Mouse (Mus musculus) thymus, adult 2 months (tissue): ENCODE data around the gene Osbpl10. TPM values are rescaled to one million over a fixed set of nuclear protein-coding genes. Genes with fewer than 3 reads are reported as not detected.

ENCODE experiments used
- DNase-seq: peaks from one replicate; pipeline ENCODE4 v3.0.0; 2021
- H3K27ac ChIP-seq: fragments of 200-500 bp; 2 replicates; pipeline ENCODE4 v1.5.1; 2012; ENCODE audit warnings: low read length, control low read depth; ENCODE audit not compliant: control insufficient read depth, insufficient read depth
- H3K27me3 ChIP-seq: fragments of 200-500 bp; 2 replicates; pipeline ENCODE4 v1.6.1; 2012; ENCODE audit warnings: mild to moderate bottlenecking, low read length, moderate library complexity, mixed read lengths; ENCODE audit not compliant: control insufficient read depth, insufficient read depth
- H3K36me3 ChIP-seq: fragments of 200-500 bp; 2 replicates; pipeline ENCODE4 v1.6.1; 2012; ENCODE audit warnings: mild to moderate bottlenecking, low read length, moderate library complexity; ENCODE audit not compliant: control insufficient read depth, insufficient read depth
- H3K4me1 ChIP-seq: fragments of 200-500 bp; replicated peaks from 2 replicates; pipeline ENCODE4 v1.6.1; 2012; ENCODE audit warnings: low read length; ENCODE audit not compliant: control insufficient read depth, insufficient read depth
- H3K4me3 ChIP-seq: fragments of 200-500 bp; 2 replicates; pipeline ENCODE4 v1.5.1; 2012; ENCODE audit warnings: mild to moderate bottlenecking, low read length, control low read depth, moderate library complexity; ENCODE audit not compliant: control insufficient read depth, insufficient read depth
- CTCF ChIP-seq: fragments of 200-500 bp; IDR thresholded peaks from 2 replicates; pipeline ENCODE4 v1.5.1; 2012; ENCODE audit warnings: mild to moderate bottlenecking, control low read depth, low read length, moderate library complexity, borderline replicate concordance; ENCODE audit not compliant: control insufficient read depth, poor library complexity, insufficient read depth; ENCODE audit errors: extremely low read depth
- POLR2A ChIP-seq: fragments of 200-500 bp; IDR thresholded peaks from 2 replicates; pipeline ENCODE4 v1.6.1; 2012; ENCODE audit warnings: mild to moderate bottlenecking, low read length, control low read depth, moderate library complexity; ENCODE audit not compliant: control insufficient read depth, poor library complexity, insufficient read depth; ENCODE audit errors: extremely low read depth
- WGBS: fragments of 180-500 bp; shearing (Covaris S2); methylation state at CpG from one replicate; pipeline ENCODE4 v1.1.7; 2018; 5-methylcytosine and 5-hydroxymethylcytosine counted together
- polyA plus RNA-seq: library from polyadenylated mRNA; depleted of rRNA; stranded (reverse); fragments of >200 nt; gene quantifications from 2 replicates; pipeline ENCODE4 v1.2.3, GENCODE M21; 2012

The Osbpl10 gene
- polyA plus RNA-seq, 1 experiment = 10.3 TPM

- TF ChIP-seq POLR2A (no peak), CTCF (no peak)
- no peak overlapping the region for H3K27ac ChIP-seq
- no peak for DNase-seq
- H3K4me3 ChIP-seq = no peak overlapping the region
- no peaks in the 10 kb centered on the region for H3K4me1 ChIP-seq
- 91% methylated on average over 16 of the region's 16 CpGs for WGBS
- no peaks in the 10 kb centered on the region; the same call in 1 of the 2 replicates for H3K27me3 ChIP-seq
- no peaks in the 10 kb centered on the region for H3K36me3 ChIP-seq
These were observed 66.9 kb downstream of the Osbpl10 start for GRCm38 (mm10) chr9:115045087-115045800.

DNA sequence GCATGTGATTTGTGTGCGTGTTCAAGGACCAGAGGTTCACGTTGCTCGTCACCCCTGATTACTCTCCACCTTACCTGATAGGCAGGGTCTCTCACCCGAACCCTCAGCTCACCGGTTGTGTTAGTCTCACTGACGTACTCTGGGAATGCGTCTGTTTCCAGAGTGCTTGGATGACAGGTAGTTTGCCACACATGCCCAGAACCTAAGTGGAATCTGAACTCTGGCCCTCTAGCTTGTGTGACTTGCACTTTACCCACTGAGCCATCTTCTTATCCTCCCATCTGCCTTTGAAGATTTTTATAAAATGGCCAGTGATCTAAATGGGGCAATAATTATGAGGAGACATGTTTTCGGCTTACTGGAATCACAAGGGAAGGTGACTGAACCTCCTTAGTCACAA, 68.3 kb downstream of the Osbpl10 start:
- 97% methylated on average over 8 of the region's 8 CpGs for WGBS
- TF ChIP-seq POLR2A (no peak), CTCF (no peak)
- Histone ChIP-seq H3K4me3 (no peak overlapping the region), H3K4me1 (no peaks in the 10 kb centered on the region), H3K27ac (no peak overlapping the region), H3K36me3 (no peaks in the 10 kb centered on the region), H3K27me3 (no peaks in the 10 kb centered on the region)
- no peak for DNase-seq

DNA sequence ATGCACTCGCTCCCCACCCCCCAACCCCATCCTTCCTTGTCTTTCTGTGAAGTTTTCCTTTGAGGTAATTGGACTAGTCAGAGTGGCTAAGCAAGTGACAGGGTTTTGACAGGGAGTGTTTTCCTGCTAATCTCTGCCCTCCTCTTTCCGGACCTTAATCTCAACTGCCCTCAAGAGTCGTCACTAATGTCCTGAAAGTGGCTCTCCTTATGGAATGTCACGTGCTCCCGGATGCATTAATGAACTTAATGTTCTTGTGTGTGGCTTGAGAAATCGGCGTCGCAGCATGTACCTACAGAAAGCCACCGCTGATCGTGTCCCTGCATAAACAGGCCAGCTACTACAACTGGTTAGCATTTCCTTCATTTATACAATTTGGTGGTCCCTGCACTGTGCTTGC, 70.0 kb downstream of the Osbpl10 start:
- no peak for TF ChIP-seq POLR2A
- no peak for TF ChIP-seq CTCF
- Histone ChIP-seq H3K4me1 (no peaks in the 10 kb centered on the region), H3K27ac (no peak overlapping the region), H3K27me3 (no peaks in the 10 kb centered on the region), H3K36me3 (no peaks in the 10 kb centered on the region), H3K4me3 (no peak overlapping the region)
- WGBS = 92% methylated on average over 10 of the region's 10 CpGs
- no peak for DNase-seq

DNA sequence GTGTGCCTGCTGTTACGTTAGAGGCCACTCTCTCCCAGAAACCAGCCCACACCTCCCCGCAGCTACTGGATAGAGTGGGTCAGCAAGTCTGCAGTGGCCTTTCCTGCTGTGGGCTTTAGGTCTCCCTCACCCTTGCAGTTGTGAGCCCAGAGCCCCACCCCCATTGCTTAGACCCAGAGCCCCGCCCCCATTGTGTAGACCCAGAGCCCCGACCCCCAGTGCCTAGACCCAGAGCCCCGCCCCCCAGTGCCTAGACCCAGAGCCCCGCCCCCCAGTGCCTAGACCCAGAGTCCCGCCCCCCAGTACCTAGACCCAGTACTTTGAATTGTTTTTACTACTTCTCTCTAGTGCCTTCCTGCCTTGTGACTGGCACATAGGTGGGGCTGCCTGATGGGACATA, 70.5 kb downstream of the Osbpl10 start:
- Histone ChIP-seq H3K4me1 (no peaks in the 10 kb centered on the region), H3K36me3 (no peaks in the 10 kb centered on the region), H3K4me3 (no peak overlapping the region), H3K27me3 (no peaks in the 10 kb centered on the region), H3K27ac (no peak overlapping the region)
- no peak for TF ChIP-seq POLR2A
- no peak for TF ChIP-seq CTCF
- WGBS = 87% methylated on average over 7 of the region's 7 CpGs
- DNase-seq = no peak

- no peaks in the 10 kb centered on the region for H3K36me3 ChIP-seq
- no peaks in the 10 kb centered on the region for H3K4me1 ChIP-seq
- 74% methylated on average over 13 of the region's 13 CpGs for WGBS
- DNase-seq = no peak
- no peak for TF ChIP-seq CTCF
- TF ChIP-seq POLR2A = no peak
- no peak overlapping the region for H3K4me3 ChIP-seq
- H3K27ac ChIP-seq = no peak overlapping the region
- no peaks in the 10 kb centered on the region for H3K27me3 ChIP-seq
These were observed 71.8 kb downstream of the Osbpl10 start for GRCm38 (mm10) chr9:115049981-115050720.

DNA sequence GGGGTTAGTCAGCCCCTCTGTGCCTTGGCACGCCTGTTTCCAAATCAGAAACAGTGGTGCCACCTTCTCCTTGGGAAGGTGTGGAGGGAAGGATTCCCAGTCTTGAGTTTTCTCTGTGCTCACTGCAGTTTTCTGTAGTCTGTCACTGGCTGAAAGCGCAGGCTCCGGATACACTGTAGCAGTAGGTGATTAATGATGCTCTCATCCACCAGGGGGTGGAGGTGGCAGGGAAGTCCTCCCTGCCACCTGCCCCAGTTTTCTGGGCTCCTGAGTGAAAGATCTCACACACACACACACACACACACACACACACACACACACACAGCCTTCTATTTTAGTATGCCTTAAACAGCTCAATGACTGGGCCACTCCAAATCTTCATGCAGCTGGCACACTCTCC, 73.6 kb downstream of the Osbpl10 start:
- H3K27me3 ChIP-seq = no peaks in the 10 kb centered on the region
- 91% methylated on average over 3 of the region's 3 CpGs for WGBS

DNA sequence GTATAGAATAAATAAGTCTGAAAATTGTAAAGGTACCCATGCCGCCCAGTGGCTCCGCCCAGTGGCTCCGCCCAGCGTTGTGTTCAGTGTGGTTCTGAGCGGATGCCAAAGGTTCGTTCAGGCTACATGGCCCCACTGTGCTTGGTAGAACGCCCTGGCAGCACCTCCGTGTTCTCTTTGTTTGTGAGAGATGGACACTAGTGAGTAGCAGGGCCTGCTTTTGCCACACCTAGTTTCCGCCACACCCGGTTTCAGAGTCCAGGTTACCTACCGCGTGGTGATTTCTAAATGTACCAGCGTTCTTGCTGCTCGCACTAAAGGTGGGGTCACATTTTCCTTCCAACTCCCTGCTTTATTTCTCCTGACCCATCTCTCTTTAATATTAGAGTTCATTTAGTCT, 75.4 kb downstream of the Osbpl10 start:
- Histone ChIP-seq H3K27ac (no peak overlapping the region), H3K27me3 (no peaks in the 10 kb centered on the region), H3K4me3 (no peak overlapping the region), H3K4me1 (no peaks in the 10 kb centered on the region), H3K36me3 (no peaks in the 10 kb centered on the region)
- TF ChIP-seq POLR2A (no peak), CTCF (no peak)
- no peak for DNase-seq
- 96% methylated on average over 14 of the region's 14 CpGs for WGBS

More for the DNA sequence above, 73.6 kb downstream of the Osbpl10 start:
- Histone ChIP-seq H3K27ac (no peak overlapping the region), H3K4me3 (no peak overlapping the region), H3K4me1 (no peaks in the 10 kb centered on the region), H3K36me3 (no peaks in the 10 kb centered on the region)
- TF ChIP-seq CTCF (no peak), POLR2A (no peak)
- no peak for DNase-seq
